Mouse (Mus musculus): ENCODE measurements around the gene Csdc2. TPM values are rescaled to one million over a fixed set of nuclear protein-coding genes. Genes with fewer than 3 reads are reported as not detected.

Gene Csdc2
- polyA plus RNA-seq, 1 experiment: 5.6 TPM

DNA sequence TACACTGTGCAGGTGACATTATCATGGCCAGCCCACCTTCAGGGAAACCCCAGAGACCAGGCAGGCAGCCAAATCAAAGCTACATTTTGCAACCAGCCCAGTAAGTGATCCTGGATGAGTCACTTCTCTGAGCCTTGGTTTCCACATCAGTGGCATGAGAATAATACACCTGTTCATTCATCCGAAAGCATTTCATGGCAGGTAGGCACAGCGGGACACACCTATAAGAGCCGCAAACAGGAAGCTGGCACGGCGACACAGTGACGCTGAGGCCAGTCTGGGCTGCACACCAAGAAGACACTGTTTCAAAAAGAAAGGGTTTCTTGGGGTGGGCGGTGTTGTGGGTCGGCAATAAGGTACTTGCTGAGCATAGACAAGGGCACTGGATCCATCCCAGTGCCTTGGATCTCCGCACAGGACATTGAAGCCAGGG, 17.6 kb downstream of the Csdc2 start:
- Histone ChIP-seq H3K4me1 (ENCODE audit: control insufficient read depth, insufficient read depth, low read length) (no peaks in the 10 kb centered on the region; the same call in 1 of the 2 replicates), H3K36me3 (ENCODE audit: control insufficient read depth, insufficient read depth, low read length) (no peaks in the 10 kb centered on the region; the same call in 1 of the 2 replicates), H3K27ac (ENCODE audit: insufficient read depth, low read depth, low read length) (no peak overlapping the region), H3K4me3 (ENCODE audit: insufficient read depth, low read depth, low read length) (no peak overlapping the region), H3K27me3 (replicated peaks; ENCODE audit: control insufficient read depth, insufficient read depth, low read length) (no peaks in the 10 kb centered on the region)
- no peak for DNase-seq
- no peak for TF ChIP-seq CTCF (conservative IDR thresholded peaks at IDR 0.05; ENCODE audit: insufficient read depth, insufficient read length, low read depth, low read length)
- no peak for TF ChIP-seq POLR2A (IDR thresholded peaks at IDR 0.05; ENCODE audit: low read depth, low read length)
- WGBS: 83% methylated on average over 9 of the region's 9 CpGs

DNA sequence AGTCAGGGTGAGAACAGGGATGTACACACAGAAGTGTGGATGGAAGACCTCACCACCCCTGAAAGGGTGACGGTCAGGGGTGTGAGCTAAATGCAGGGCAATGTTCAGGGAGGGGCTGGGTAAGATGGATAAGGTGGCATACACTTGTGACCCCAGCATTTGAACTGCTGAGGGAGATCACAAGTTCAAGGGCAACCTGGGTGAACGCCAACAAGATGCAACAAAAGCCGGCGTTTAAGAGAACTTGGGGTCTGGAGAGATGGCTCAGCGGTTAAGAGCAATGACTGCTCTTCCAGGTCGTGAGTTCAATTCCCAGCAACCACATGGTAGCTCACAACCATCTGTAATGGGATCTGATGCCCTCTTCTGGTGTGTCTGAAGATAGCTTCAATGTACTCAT, 18.2 kb downstream of the Csdc2 start:
- Histone ChIP-seq H3K27me3 (replicated peaks; ENCODE audit: control insufficient read depth, insufficient read depth, low read length) (no peaks in the 10 kb centered on the region), H3K4me3 (ENCODE audit: insufficient read depth, low read depth, low read length) (no peak overlapping the region), H3K36me3 (ENCODE audit: control insufficient read depth, insufficient read depth, low read length) (no peaks in the 10 kb centered on the region; the same call in 1 of the 2 replicates), H3K27ac (ENCODE audit: insufficient read depth, low read depth, low read length) (no peak overlapping the region), H3K4me1 (ENCODE audit: control insufficient read depth, insufficient read depth, low read length) (no peaks in the 10 kb centered on the region)
- DNase-seq: no peak
- no peak for TF ChIP-seq CTCF (conservative IDR thresholded peaks at IDR 0.05; ENCODE audit: insufficient read depth, insufficient read length, low read depth, low read length)
- no peak for TF ChIP-seq POLR2A (IDR thresholded peaks at IDR 0.05; ENCODE audit: low read depth, low read length)
- 94% methylated on average over 6 of the region's 6 CpGs for WGBS

DNA sequence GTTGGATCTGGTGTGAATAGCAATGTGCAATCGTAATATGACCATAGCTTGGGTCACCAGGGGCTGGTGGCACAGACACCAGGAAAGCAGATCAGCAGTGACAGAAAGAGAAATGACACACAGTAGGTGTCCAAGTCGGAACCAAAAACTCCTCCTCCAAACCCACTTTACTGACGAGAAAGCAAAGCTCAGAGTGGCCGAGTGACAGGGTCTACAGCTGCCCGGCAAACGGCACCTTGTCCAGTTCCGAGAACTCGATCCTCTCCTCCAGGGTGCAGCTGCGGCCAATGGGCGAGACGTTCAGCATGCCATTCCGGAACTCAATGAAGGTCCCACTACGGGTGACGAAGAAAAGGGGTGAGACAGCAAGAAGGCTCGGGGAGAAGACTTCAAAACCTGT, 18.9 kb downstream of the Csdc2 start:
- DNase-seq: no peak
- H3K4me3 ChIP-seq (ENCODE audit: insufficient read depth, low read depth, low read length): no peak overlapping the region
- H3K27ac ChIP-seq (ENCODE audit: insufficient read depth, low read depth, low read length): no peak overlapping the region
- H3K4me1 ChIP-seq (ENCODE audit: control insufficient read depth, insufficient read depth, low read length): no peaks in the 10 kb centered on the region
- 93% methylated on average over 15 of the region's 15 CpGs for WGBS
- no peaks in the 10 kb centered on the region for H3K27me3 ChIP-seq (replicated peaks; ENCODE audit: control insufficient read depth, insufficient read depth, low read length)
- TF ChIP-seq CTCF (conservative IDR thresholded peaks at IDR 0.05; ENCODE audit: insufficient read depth, insufficient read length, low read depth, low read length) (no peak), POLR2A (IDR thresholded peaks at IDR 0.05; ENCODE audit: low read depth, low read length) (no peak)
- no peaks in the 10 kb centered on the region; the same call in 1 of the 2 replicates for H3K36me3 ChIP-seq (ENCODE audit: control insufficient read depth, insufficient read depth, low read length)

DNA sequence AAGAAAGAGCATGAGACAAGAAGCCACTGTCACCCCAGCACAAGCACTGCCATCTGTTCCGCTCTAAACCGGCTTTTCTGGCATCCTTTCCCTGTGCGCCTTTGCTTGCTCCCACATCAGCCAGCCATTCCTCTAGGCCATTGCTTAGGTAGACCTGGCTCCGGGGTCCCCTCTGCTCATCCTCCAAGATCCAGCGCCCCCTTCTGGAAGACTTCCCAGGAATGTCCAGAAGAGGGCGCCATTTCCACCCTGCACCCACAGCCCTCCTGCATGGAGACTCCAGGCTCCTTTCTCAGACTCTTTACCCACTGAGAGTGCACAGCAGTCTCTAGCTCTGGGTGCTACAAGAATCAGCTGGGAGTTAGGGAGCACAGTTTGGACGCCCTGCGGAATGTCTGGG, 19.9 kb downstream of the Csdc2 start:
- Histone ChIP-seq H3K4me3 (ENCODE audit: insufficient read depth, low read depth, low read length) (no peak overlapping the region), H3K27ac (ENCODE audit: insufficient read depth, low read depth, low read length) (no peak overlapping the region), H3K4me1 (ENCODE audit: control insufficient read depth, insufficient read depth, low read length) (no peaks in the 10 kb centered on the region), H3K36me3 (ENCODE audit: control insufficient read depth, insufficient read depth, low read length) (no peaks in the 10 kb centered on the region; the same call in 1 of the 2 replicates), H3K27me3 (replicated peaks; ENCODE audit: control insufficient read depth, insufficient read depth, low read length) (no peaks in the 10 kb centered on the region)
- peak; percentile 74 for TF ChIP-seq CTCF (conservative IDR thresholded peaks at IDR 0.05; ENCODE audit: insufficient read depth, insufficient read length, low read depth, low read length)
- no peak for TF ChIP-seq POLR2A (IDR thresholded peaks at IDR 0.05; ENCODE audit: low read depth, low read length)
- peak; percentile 50 for DNase-seq
- WGBS: 65% methylated on average over 8 of the region's 8 CpGs

DNA sequence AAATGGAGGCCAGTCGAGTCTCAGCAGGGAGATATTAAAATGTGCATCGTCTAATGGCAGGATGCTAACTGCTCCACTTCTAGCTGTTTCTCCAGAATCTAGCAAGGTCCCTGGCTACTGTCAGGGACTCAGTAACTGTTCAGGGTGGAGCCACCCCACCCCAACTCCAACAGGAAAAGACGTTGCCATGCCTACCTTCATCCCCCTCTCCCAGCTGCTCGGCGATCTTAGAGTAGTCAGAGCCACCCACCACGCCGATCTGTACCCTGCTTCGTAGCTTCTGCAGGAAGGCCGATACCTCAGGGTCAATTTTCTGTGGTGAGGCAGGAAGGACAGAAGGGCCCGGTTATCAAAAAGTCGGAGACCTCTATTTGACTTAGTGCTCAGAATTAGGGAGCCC, 21.0 kb downstream of the Csdc2 start:
- DNase-seq: no peak
- Histone ChIP-seq H3K27ac (ENCODE audit: insufficient read depth, low read depth, low read length) (no peak overlapping the region), H3K4me3 (ENCODE audit: insufficient read depth, low read depth, low read length) (no peak overlapping the region), H3K27me3 (replicated peaks; ENCODE audit: control insufficient read depth, insufficient read depth, low read length) (no peaks in the 10 kb centered on the region), H3K4me1 (ENCODE audit: control insufficient read depth, insufficient read depth, low read length) (no peaks in the 10 kb centered on the region), H3K36me3 (ENCODE audit: control insufficient read depth, insufficient read depth, low read length) (no peaks in the 10 kb centered on the region; the same call in 1 of the 2 replicates)
- TF ChIP-seq CTCF (conservative IDR thresholded peaks at IDR 0.05; ENCODE audit: insufficient read depth, insufficient read length, low read depth, low read length): no peak
- TF ChIP-seq POLR2A (IDR thresholded peaks at IDR 0.05; ENCODE audit: low read depth, low read length): no peak
- 86% methylated on average over 11 of the region's 11 CpGs for WGBS

DNA sequence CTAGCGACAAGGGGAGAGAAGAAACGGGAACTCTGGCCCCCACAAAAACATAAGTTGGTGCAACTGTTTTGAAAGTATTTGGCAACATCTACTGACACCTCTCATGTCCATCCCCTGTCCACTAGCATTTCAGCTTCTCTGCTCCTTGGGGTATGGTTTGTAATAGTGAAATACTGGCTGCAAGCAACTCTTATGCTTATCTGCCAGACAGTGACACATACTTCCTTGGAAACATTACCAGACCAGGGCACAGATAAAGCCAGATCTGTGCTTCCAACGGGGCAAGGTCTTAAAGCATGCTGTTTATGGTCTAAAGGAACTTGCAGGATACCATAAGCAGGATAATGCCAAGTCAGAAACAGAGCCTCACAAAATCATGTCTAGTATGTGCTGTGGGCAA, 22.3 kb downstream of the Csdc2 start:
- H3K36me3 ChIP-seq (ENCODE audit: control insufficient read depth, insufficient read depth, low read length): no peaks in the 10 kb centered on the region; the same call in 1 of the 2 replicates
- DNase-seq: no peak
- H3K4me3 ChIP-seq (ENCODE audit: insufficient read depth, low read depth, low read length): no peak overlapping the region
- H3K4me1 ChIP-seq (ENCODE audit: control insufficient read depth, insufficient read depth, low read length): no peaks in the 10 kb centered on the region
- TF ChIP-seq CTCF (conservative IDR thresholded peaks at IDR 0.05; ENCODE audit: insufficient read depth, insufficient read length, low read depth, low read length): no peak
- no peak for TF ChIP-seq POLR2A (IDR thresholded peaks at IDR 0.05; ENCODE audit: low read depth, low read length)
- no peaks in the 10 kb centered on the region for H3K27me3 ChIP-seq (replicated peaks; ENCODE audit: control insufficient read depth, insufficient read depth, low read length)
- H3K27ac ChIP-seq (ENCODE audit: insufficient read depth, low read depth, low read length): no peak overlapping the region
- WGBS: 90% methylated on average over 3 of the region's 3 CpGs

DNA sequence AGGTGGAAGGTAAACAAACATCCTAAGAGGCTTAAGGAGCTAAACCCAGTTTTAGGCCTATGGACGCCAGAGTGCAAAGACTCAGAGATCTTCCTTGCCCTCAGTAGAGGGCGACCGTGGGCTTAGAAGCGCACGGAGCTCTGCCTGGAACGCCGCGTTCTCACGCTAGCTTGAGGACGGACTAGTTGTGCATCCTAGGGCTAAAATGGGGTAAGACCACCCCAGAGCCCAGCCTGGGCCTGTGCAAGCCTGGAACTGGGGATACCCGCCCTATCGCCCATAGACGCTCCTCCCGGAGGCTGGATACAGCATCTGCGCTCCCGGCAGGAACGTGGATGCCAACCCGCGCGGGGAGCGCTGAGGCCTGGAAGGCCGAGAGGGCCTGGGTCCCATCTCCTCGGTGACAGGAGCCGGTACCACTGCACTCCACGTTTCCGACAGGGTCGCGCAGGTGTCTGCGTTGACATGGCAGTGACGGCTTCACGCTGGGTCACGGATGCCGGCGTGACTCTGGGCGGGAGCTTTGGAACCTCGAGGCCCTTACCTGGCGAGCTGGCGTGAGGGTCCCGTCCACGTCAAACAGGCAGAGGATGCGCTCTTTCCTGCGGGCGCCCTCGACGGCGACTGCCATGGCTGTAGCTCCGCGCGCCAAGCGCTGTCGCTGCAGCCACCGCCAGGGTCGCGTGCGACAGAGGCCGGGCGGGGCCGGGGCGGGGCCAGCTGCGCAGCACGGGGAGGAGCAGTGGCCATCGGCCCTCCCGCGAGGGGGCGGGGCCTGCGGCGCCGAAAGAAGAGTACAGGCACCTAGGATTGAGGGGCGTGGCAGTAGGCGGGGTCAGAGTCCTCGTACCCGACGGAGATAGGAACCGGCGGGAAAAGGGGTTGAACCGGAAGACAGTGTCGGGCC, 23.9 kb downstream of the Csdc2 start, which contains the start of gene Pmm1:
Gene Pmm1, minus strand, starts transcription at position 760 of the 907 bp plus-strand sequence.
- no peak for TF ChIP-seq POLR2A (IDR thresholded peaks at IDR 0.05; ENCODE audit: low read depth, low read length)
- peak; percentile 85 for TF ChIP-seq CTCF (conservative IDR thresholded peaks at IDR 0.05; ENCODE audit: insufficient read depth, insufficient read length, low read depth, low read length)
- H3K36me3 ChIP-seq (ENCODE audit: control insufficient read depth, insufficient read depth, low read length): no peaks in the 10 kb centered on the region; the same call in 1 of the 2 replicates
- WGBS: under 1% methylated on average over 77 of the region's 77 CpGs
- H3K4me3 ChIP-seq (ENCODE audit: insufficient read depth, low read depth, low read length): peak within 1 kb of the TSS; percentile 64
- H3K27ac ChIP-seq (ENCODE audit: insufficient read depth, low read depth, low read length): peak within 1 kb of the TSS; percentile 41; the same call in 1 of the 2 replicates
- H3K27me3 ChIP-seq (replicated peaks; ENCODE audit: control insufficient read depth, insufficient read depth, low read length): no peaks in the 10 kb centered on the region
- H3K4me1 ChIP-seq (ENCODE audit: control insufficient read depth, insufficient read depth, low read length): no peaks in the 10 kb centered on the region
- peak; percentile 99 for DNase-seq
